Mouse (Mus musculus) spleen, adult 12 weeks (tissue): Measurements from ENCODE around the gene Tax1bp3.

Experiments
- DNase-seq: peaks from one replicate; pipeline ENCODE4 v3.0.0; 2022; ENCODE audit warnings: low spot score

Tax1bp3 gene

GRCm38 (mm10) chr11:73176608-73177508 is at the start of gene Tax1bp3, which contains the start of gene Emc6:
Gene Tax1bp3 (plus strand): TSS chr11:73177083.
Gene Emc6 (minus strand): TSS chr11:73177037.
- peak; percentile 94 for DNase-seq

GRCm38 (mm10) chr11:73131020-73131419 is 45.9 kb upstream of the Tax1bp3 start:
- DNase-seq = no peak

- no peak for DNase-seq
Observed at GRCm38 (mm10) chr11:73132999-73133398, 43.9 kb upstream of the Tax1bp3 start.

- DNase-seq = no peak
Observed at GRCm38 (mm10) chr11:73134222-73134621, 42.7 kb upstream of the Tax1bp3 start.

GRCm38 (mm10) chr11:73136587-73136986 is 40.3 kb upstream of the Tax1bp3 start:
- DNase-seq = no peak

GRCm38 (mm10) chr11:73137116-73137515 is 39.8 kb upstream of the Tax1bp3 start:
- no peak for DNase-seq

GRCm38 (mm10) chr11:73137591-73138501 is 39.0 kb upstream of the Tax1bp3 start, which contains the start of gene Haspin:
Gene Haspin (minus strand): TSS chr11:73138294.
- peak; percentile 89 for DNase-seq

GRCm38 (mm10) chr11:73144261-73144681 is 32.6 kb upstream of the Tax1bp3 start:
- no peak for DNase-seq

- DNase-seq = no peak
Observed at GRCm38 (mm10) chr11:73146026-73146974, 30.6 kb upstream of the Tax1bp3 start.

GRCm38 (mm10) chr11:73146975-73147365 is 29.9 kb upstream of the Tax1bp3 start:
- no peak for DNase-seq

GRCm38 (mm10) chr11:73148209-73148608 is 28.7 kb upstream of the Tax1bp3 start:
- DNase-seq = no peak

- DNase-seq = no peak
Observed at GRCm38 (mm10) chr11:73155071-73155470, 21.8 kb upstream of the Tax1bp3 start.

GRCm38 (mm10) chr11:73159957-73160810 is 16.7 kb upstream of the Tax1bp3 start, which contains the start of gene P2rx5:
Gene P2rx5 (plus strand): TSS chr11:73160421.
- no peak for DNase-seq

- DNase-seq = no peak
Observed at GRCm38 (mm10) chr11:73160811-73161200, 16.1 kb upstream of the Tax1bp3 start.

GRCm38 (mm10) chr11:73161616-73162015 is 15.3 kb upstream of the Tax1bp3 start:
- DNase-seq = no peak

- DNase-seq = no peak
Observed at GRCm38 (mm10) chr11:73162284-73162683, 14.6 kb upstream of the Tax1bp3 start.

- no peak for DNase-seq
Observed at GRCm38 (mm10) chr11:73168071-73168470, 8.8 kb upstream of the Tax1bp3 start.

- DNase-seq = no peak
Observed at GRCm38 (mm10) chr11:73168576-73168975, 8.3 kb upstream of the Tax1bp3 start.

GRCm38 (mm10) chr11:73169231-73169630 is 7.7 kb upstream of the Tax1bp3 start:
- peak; percentile 11 for DNase-seq

GRCm38 (mm10) chr11:73172186-73172585 is 4.7 kb upstream of the Tax1bp3 start:
- DNase-seq = no peak
